Mouse (Mus musculus): ENCODE results near the gene Erp27. TPM values are rescaled to one million over a fixed set of nuclear protein-coding genes. Genes with fewer than 3 reads are reported as not detected.

Erp27 gene
- polyA plus RNA-seq, 2 experiments, result 0.52 to 0.69 TPM

- no peak for ATAC-seq (ENCODE audit: low FRiP score, low read depth)
- no peak for DNase-seq (ENCODE audit: low spot score)
- no peak overlapping the region for H3K4me2 ChIP-seq (replicated peaks; ENCODE audit: low read depth, low read length, severe bottlenecking)
- H3K9me3 ChIP-seq (ENCODE audit: control insufficient read depth, low read length), result no peaks in the 10 kb centered on the region
- H3K27me3 ChIP-seq (ENCODE audit: control insufficient read depth, insufficient read depth, low read length), result no peaks in the 10 kb centered on the region
- no peaks in the 10 kb centered on the region for H3K36me3 ChIP-seq (ENCODE audit: control insufficient read depth, insufficient read depth, low read length)
- peaks cover 31% of the 10 kb centered on the region for H3K4me1 ChIP-seq (ENCODE audit: control insufficient read depth, insufficient read depth, low read length)
- H3K27ac ChIP-seq (replicated peaks; ENCODE audit: low read depth, low read length), result peak overlapping the region; percentile 75
- no peak overlapping the region for H3K4me3 ChIP-seq (replicated peaks; ENCODE audit: low read length)
- 76% methylated on average over 6 of the region's 6 CpGs for WGBS
- TF ChIP-seq POLR2A (IDR thresholded peaks at IDR 0.05; ENCODE audit: borderline replicate concordance, extremely low read depth, insufficient read depth, insufficient read length), result no peak
- no peak overlapping the region for H3K9ac ChIP-seq (ENCODE audit: low read depth, low read length, severe bottlenecking)
These were observed 7.7 kb downstream of the Erp27 start for GRCm38 (mm10) chr6:136914234-136914633.

- Histone ChIP-seq H3K4me2 (replicated peaks; ENCODE audit: low read depth, low read length, severe bottlenecking) (peak overlapping the region; percentile 42), H3K36me3 (ENCODE audit: control insufficient read depth, insufficient read depth, low read length) (no peaks in the 10 kb centered on the region), H3K27ac (replicated peaks; ENCODE audit: low read depth, low read length) (peak overlapping the region; percentile 75), H3K4me3 (replicated peaks; ENCODE audit: low read length) (peak overlapping the region; percentile 18; the same call in 1 of the 2 replicates), H3K27me3 (ENCODE audit: control insufficient read depth, insufficient read depth, low read length) (no peaks in the 10 kb centered on the region), H3K9me3 (ENCODE audit: control insufficient read depth, low read length) (no peaks in the 10 kb centered on the region), H3K9ac (ENCODE audit: low read depth, low read length, severe bottlenecking) (0 out of 2 replicates have a peak overlapping the region, but pooled peaks have one; percentile 12), H3K4me1 (ENCODE audit: control insufficient read depth, insufficient read depth, low read length) (peaks cover 31% of the 10 kb centered on the region)
- no peak for TF ChIP-seq POLR2A (IDR thresholded peaks at IDR 0.05; ENCODE audit: borderline replicate concordance, extremely low read depth, insufficient read depth, insufficient read length)
- ATAC-seq (ENCODE audit: low FRiP score, low read depth) (peak; percentile 71), DNase-seq (ENCODE audit: low spot score) (peak; percentile 69)
- 3% methylated on average over 18 of the region's 18 CpGs for WGBS
These were observed 8.4 kb downstream of the Erp27 start for GRCm38 (mm10) chr6:136913384-136914126.

- Histone ChIP-seq H3K9me3 (ENCODE audit: control insufficient read depth, low read length) (no peaks in the 10 kb centered on the region), H3K27me3 (ENCODE audit: control insufficient read depth, insufficient read depth, low read length) (no peaks in the 10 kb centered on the region), H3K4me3 (replicated peaks; ENCODE audit: low read length) (no peak overlapping the region), H3K4me2 (replicated peaks; ENCODE audit: low read depth, low read length, severe bottlenecking) (no peak overlapping the region), H3K9ac (ENCODE audit: low read depth, low read length, severe bottlenecking) (no peak overlapping the region), H3K4me1 (ENCODE audit: control insufficient read depth, insufficient read depth, low read length) (peaks cover 26% of the 10 kb centered on the region), H3K27ac (replicated peaks; ENCODE audit: low read depth, low read length) (no peak overlapping the region), H3K36me3 (ENCODE audit: control insufficient read depth, insufficient read depth, low read length) (no peaks in the 10 kb centered on the region)
- DNase-seq (ENCODE audit: low spot score), result no peak
- no peak for ATAC-seq (ENCODE audit: low FRiP score, low read depth)
- no peak for TF ChIP-seq POLR2A (IDR thresholded peaks at IDR 0.05; ENCODE audit: borderline replicate concordance, extremely low read depth, insufficient read depth, insufficient read length)
- WGBS, result 38% methylated on average over 1 of the region's 2 CpGs
These were observed 9.2 kb downstream of the Erp27 start for GRCm38 (mm10) chr6:136912751-136913265.

- TF ChIP-seq POLR2A (IDR thresholded peaks at IDR 0.05; ENCODE audit: borderline replicate concordance, extremely low read depth, insufficient read depth, insufficient read length), result no peak
- WGBS, result 57% methylated on average over 9 of the region's 9 CpGs
- Histone ChIP-seq H3K27me3 (ENCODE audit: control insufficient read depth, insufficient read depth, low read length) (no peaks in the 10 kb centered on the region), H3K36me3 (ENCODE audit: control insufficient read depth, insufficient read depth, low read length) (no peaks in the 10 kb centered on the region), H3K4me2 (replicated peaks; ENCODE audit: low read depth, low read length, severe bottlenecking) (no peak overlapping the region), H3K27ac (replicated peaks; ENCODE audit: low read depth, low read length) (no peak overlapping the region), H3K9ac (ENCODE audit: low read depth, low read length, severe bottlenecking) (no peak overlapping the region), H3K9me3 (ENCODE audit: control insufficient read depth, low read length) (no peaks in the 10 kb centered on the region), H3K4me1 (ENCODE audit: control insufficient read depth, insufficient read depth, low read length) (peaks cover 24% of the 10 kb centered on the region), H3K4me3 (replicated peaks; ENCODE audit: low read length) (no peak overlapping the region)
- DNase-seq (ENCODE audit: low spot score) (peak; percentile 72), ATAC-seq (ENCODE audit: low FRiP score, low read depth) (peak; percentile 21; the same call in 1 of the 2 replicates)
These were observed 11.6 kb downstream of the Erp27 start for GRCm38 (mm10) chr6:136910247-136910890.

- no peak overlapping the region for H3K9ac ChIP-seq (ENCODE audit: low read depth, low read length, severe bottlenecking)
- no peak overlapping the region for H3K4me3 ChIP-seq (replicated peaks; ENCODE audit: low read length)
- peaks cover 12% of the 10 kb centered on the region for H3K4me1 ChIP-seq (ENCODE audit: control insufficient read depth, insufficient read depth, low read length)
- WGBS, result 87% methylated on average over 10 of the region's 10 CpGs
- H3K4me2 ChIP-seq (replicated peaks; ENCODE audit: low read depth, low read length, severe bottlenecking), result no peak overlapping the region
- DNase-seq (ENCODE audit: low spot score) (no peak), ATAC-seq (ENCODE audit: low FRiP score, low read depth) (no peak)
- TF ChIP-seq POLR2A (IDR thresholded peaks at IDR 0.05; ENCODE audit: borderline replicate concordance, extremely low read depth, insufficient read depth, insufficient read length), result no peak
- H3K27ac ChIP-seq (replicated peaks; ENCODE audit: low read depth, low read length), result no peak overlapping the region
- no peaks in the 10 kb centered on the region for H3K36me3 ChIP-seq (ENCODE audit: control insufficient read depth, insufficient read depth, low read length)
- no peaks in the 10 kb centered on the region for H3K9me3 ChIP-seq (ENCODE audit: control insufficient read depth, low read length)
- H3K27me3 ChIP-seq (ENCODE audit: control insufficient read depth, insufficient read depth, low read length), result no peaks in the 10 kb centered on the region
These were observed 15.1 kb downstream of the Erp27 start for GRCm38 (mm10) chr6:136906937-136907293.

Data from limb, embryonic 14.5 days (tissue).